Mouse (Mus musculus) frontal cortex, adult (tissue): ENCODE data around the gene Zfp575.

Experiments used
- ATAC-seq: cut with Nextera tagmentation; 2 replicates; pipeline ENCODE4 v1.9.2; 2017; ENCODE audit warnings: mild to moderate bottlenecking, moderate library complexity, mixed read lengths; ENCODE audit not compliant: low TSS enrichment

Zfp575 gene

GRCm38 (mm10) chr7:24563837-24564206, 23.6 kb downstream of the Zfp575 start:
- no peak for ATAC-seq

- no peak for ATAC-seq
Observed at GRCm38 (mm10) chr7:24563191-24563836, 24.1 kb downstream of the Zfp575 start.

GRCm38 (mm10) chr7:24561450-24561849, 26.0 kb downstream of the Zfp575 start:
- no peak for ATAC-seq

GRCm38 (mm10) chr7:24555786-24556185, 31.7 kb downstream of the Zfp575 start:
- no peak for ATAC-seq

- ATAC-seq = no peak
Observed at GRCm38 (mm10) chr7:24551985-24552759, 35.3 kb downstream of the Zfp575 start.

GRCm38 (mm10) chr7:24547534-24548036, 39.9 kb downstream of the Zfp575 start:
- ATAC-seq = no peak

- peak; percentile 99 for ATAC-seq
Observed at GRCm38 (mm10) chr7:24546634-24547389, 40.6 kb downstream of the Zfp575 start.

GRCm38 (mm10) chr7:24546068-24546614, 41.3 kb downstream of the Zfp575 start, which contains the start of the genes Pinlyp and Xrcc1:
Gene Pinlyp (minus strand): TSS chr7:24546118.
Gene Xrcc1 (plus strand): TSS chr7:24546289.
- ATAC-seq = no peak

GRCm38 (mm10) chr7:24544506-24544905, 42.9 kb downstream of the Zfp575 start:
- no peak for ATAC-seq

- no peak for ATAC-seq
Observed at GRCm38 (mm10) chr7:24539686-24540085, 47.8 kb downstream of the Zfp575 start.

- no peak for ATAC-seq
Observed at GRCm38 (mm10) chr7:24538701-24539100, 48.7 kb downstream of the Zfp575 start.

- no peak for ATAC-seq
Observed at GRCm38 (mm10) chr7:24538154-24538553, 49.3 kb downstream of the Zfp575 start.

GRCm38 (mm10) chr7:24537591-24537990, 49.9 kb downstream of the Zfp575 start:
- no peak for ATAC-seq

GRCm38 (mm10) chr7:24537081-24537480, 50.4 kb downstream of the Zfp575 start:
- ATAC-seq = no peak

GRCm38 (mm10) chr7:24534301-24534700, 53.1 kb downstream of the Zfp575 start:
- no peak for ATAC-seq
